Mouse (Mus musculus) lung, postnatal 25 days (tissue): ENCODE measurements at regions not wholly inside any gene's neighbourhood (a gene's known extent, or its start where the extent isn't known, plus 50 kb on each side); places are given as distances from the start of the nearest gene placed in this dataset.

Source experiments
- DNase-seq: peaks from one replicate; pipeline ENCODE4 v3.0.0; 2022; ENCODE audit warnings: low spot score

DNA sequence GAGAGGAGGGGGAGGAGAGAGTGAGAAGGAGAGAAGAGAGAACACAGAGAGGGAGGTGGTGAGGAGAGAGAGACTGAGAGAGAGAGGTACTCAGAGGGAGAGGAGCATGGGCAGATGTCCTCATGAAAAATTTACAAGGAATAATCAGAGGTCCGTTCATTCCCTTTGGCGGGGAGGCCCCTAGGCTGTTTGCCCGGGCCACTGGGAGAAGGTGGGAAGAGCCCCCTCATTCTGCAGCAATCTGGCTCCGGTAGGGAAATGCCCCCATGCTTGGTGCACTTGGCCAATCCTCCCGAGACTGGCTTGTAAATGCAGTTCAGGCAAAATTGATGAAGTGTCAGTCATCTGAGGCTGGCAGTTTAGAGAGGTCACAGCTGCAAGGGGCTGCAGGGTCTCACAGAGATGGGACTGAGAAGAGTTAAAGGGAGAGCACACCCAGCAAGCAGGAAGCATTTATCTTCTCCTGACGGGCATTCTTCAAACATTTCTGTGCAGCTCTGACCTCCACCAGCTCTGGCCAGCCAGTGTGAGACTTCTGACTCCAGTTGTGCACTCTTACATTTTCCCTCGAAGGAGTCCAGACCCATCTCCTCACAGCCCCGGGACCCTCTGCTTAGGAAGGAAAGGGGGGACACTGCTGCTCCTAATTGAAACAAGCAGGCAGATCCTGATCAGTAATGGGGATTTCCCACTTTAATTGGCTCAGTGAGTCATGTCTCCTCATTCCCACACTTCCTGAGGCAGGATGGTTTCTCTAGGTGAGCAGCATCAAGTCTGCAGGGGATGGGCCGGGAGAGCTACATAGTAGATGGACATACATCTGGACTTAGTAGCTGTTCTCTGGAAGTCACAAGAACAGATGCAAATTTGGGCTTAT lies 65.5 kb downstream of the Cmpk2 start:
- no peak for DNase-seq

DNA sequence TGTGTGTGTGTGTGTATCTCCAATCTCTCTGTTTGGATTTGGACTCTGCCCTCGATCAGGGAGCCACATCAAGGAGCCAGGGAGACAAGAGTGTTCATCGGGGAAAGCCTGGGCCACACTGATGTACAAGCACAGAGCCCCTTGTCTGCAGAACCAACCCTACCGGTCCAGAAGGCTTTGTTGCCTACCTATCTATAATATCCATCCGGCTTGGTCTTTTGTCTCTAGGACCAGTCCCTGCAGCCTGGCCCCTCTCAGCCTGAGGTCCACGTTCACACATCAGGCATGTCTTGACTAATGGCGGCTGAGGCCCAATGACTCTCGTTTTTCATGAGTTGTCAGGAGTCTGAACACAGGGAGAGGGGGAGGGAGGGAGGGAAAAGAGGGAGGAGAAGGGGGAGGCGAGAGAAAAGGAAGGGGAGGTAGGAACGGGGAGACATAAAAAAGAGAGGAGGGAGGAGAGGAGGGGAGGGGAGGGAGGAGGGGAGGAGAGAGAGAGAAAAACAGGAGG lies 64.7 kb downstream of the Cmpk2 start:
- DNase-seq, result no peak

DNA sequence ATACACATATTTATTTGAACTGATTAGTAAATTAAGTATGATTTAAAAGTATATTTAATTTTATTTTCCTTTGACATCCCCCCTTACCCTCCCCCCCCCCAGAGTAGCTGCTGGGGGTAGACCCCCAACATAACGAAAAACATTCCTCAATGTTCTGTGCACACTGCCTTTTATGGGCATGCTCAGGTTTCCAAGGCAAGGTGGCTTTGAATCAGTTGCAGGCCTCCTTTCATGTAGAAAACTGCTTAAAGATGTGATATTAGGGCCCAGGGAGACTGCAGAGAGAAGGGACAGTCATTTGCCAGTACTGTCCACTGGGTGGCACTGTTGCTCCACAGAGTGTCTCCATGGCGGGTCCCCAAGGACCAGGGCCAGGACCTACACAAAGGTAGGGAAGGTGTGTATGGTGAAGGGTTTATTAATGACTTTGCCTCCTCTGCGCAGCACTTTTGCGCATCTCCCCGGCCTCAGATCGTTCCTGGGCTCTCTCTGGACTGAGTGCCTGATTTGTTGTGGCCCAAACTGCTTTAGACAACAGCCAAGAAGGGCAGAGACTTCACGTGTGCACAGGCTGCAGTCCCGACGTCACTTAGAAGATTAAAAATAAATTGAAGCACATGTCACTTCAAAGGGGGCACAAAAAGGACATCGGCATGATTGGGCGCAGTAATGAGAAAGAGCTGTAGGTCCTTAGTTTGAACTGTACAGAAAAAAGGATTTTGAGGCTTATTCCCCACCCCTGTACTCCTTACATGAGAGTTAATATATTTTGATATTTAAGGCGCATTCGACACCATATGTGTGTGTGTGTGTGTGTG lies 64.0 kb downstream of the Cmpk2 start:
- DNase-seq, result peak; percentile 59

DNA sequence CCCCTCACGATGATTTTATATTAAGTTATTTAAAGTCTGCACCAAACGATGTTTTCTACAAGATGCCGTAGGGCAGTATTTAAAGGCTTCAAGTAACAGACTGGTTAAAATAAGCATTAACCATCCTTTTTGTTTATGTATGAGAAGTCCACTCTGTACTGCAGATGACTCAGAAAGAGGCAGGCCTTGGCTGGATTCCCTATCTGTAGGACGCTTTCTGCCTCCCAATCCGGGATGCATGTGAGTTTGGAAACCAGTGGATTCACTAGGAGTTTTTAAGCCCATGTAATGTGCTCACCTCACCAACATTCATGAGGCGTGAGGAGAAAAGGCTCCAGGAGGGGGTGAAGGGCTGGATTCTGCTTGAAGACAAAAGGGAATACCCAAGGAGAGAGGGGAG lies 63.1 kb downstream of the Cmpk2 start:
- no peak for DNase-seq
